ENCODE assay signal across 8 mouse cellular contexts in the genomic region with DNA sequence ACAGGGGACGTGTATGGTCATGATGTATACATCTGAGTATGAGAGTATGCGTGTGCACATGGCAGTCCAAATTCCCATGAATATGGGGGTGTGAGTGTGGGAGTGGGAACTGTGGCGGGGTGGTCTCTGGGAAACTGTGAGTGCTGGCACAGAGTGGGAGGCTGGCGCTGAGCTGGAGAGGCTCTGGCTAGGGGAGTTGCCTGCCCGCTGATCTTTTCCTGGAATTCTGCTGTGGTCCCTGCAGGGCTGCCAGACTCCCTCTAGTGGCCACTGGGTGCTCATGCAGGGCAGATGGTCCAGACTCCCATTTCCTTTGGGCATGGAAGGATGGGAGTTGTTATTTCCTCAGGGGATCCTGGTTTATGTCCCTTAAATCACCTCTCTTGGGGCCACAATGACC.
DNase-seq lines count a peak whose midpoint lies in the region; ATAC-seq and TF ChIP-seq lines count a peak whose summit lies in the region.

No protein-coding gene starts in this region.

- no peak overlapping the region for H3K4me2 ChIP-seq in limb, embryonic 14.5 days (replicated peaks; ENCODE audit: low read depth, low read length, severe bottlenecking)
- no peak overlapping the region for H3K4me2 ChIP-seq in neural tube, embryonic 11.5 days (ENCODE audit: low read depth)

- H3K27me3 ChIP-seq in thymus, adult 2 months (ENCODE audit: control insufficient read depth, insufficient read depth, low read length), result no peaks in the 10 kb centered on the region
- H3K27me3 ChIP-seq in limb, embryonic 14.5 days (ENCODE audit: control insufficient read depth, insufficient read depth, low read length), result no peaks in the 10 kb centered on the region
- no peaks in the 10 kb centered on the region for H3K27me3 ChIP-seq in neural tube, embryonic 11.5 days (ENCODE audit: control insufficient read depth, insufficient read depth, low read length)

- H3K27ac ChIP-seq in thymus, adult 2 months (ENCODE audit: control insufficient read depth, insufficient read depth, low read length), result no peak overlapping the region
- no peak overlapping the region for H3K27ac ChIP-seq in limb, embryonic 14.5 days (replicated peaks; ENCODE audit: low read depth, low read length)
- H3K27ac ChIP-seq in neural tube, embryonic 11.5 days (ENCODE audit: low read depth, low read length), result no peak overlapping the region

- TF ChIP-seq CTCF in thymus, adult 2 months (IDR thresholded peaks at IDR 0.05; ENCODE audit: borderline replicate concordance, control insufficient read depth, extremely low read depth, insufficient read depth, low read length, poor library complexity), result peak; percentile 81; the same call in 1 of the 2 replicates

- DNase-seq in thymus, adult 2 months, result peak; percentile 19
- DNase-seq in thymus, adult 18-20 months, result no peak
- peak; percentile 48 to 74 for DNase-seq in cerebellum, postnatal 4 days (ENCODE audit: low spot score in 2 of 2)
- DNase-seq in gastrocnemius, postnatal 10 days, result peak; percentile 56
- DNase-seq in kidney, adult 8-10 months, result peak; percentile 10 to 36
- DNase-seq in limb, embryonic 14.5 days (ENCODE audit: low spot score), result peak; percentile 80
- peak; percentile 73 for DNase-seq in neural tube, embryonic 11.5 days (ENCODE audit: low spot score)
- peak; percentile 26 for DNase-seq in testis, postnatal 14 days (ENCODE audit: low spot score)

- no peak overlapping the region for H3K4me3 ChIP-seq in thymus, adult 2 months (ENCODE audit: control insufficient read depth, insufficient read depth, low read length)
- no peak overlapping the region for H3K4me3 ChIP-seq in limb, embryonic 14.5 days (replicated peaks; ENCODE audit: low read length)
- H3K4me3 ChIP-seq in neural tube, embryonic 11.5 days (ENCODE audit: low read depth, low read length), result no peak overlapping the region

- H3K4me1 ChIP-seq in thymus, adult 2 months (replicated peaks; ENCODE audit: control insufficient read depth, insufficient read depth, low read length), result no peaks in the 10 kb centered on the region
- H3K4me1 ChIP-seq in limb, embryonic 14.5 days (ENCODE audit: control insufficient read depth, insufficient read depth, low read length), result peaks cover 2% of the 10 kb centered on the region; the same call in 1 of the 2 replicates
- H3K4me1 ChIP-seq in neural tube, embryonic 11.5 days (ENCODE audit: control insufficient read depth, insufficient read depth, low read length), result no peaks in the 10 kb centered on the region

- TF ChIP-seq POLR2A in thymus, adult 2 months (IDR thresholded peaks at IDR 0.05; ENCODE audit: control insufficient read depth, extremely low read depth, insufficient read depth, low read length, poor library complexity), result no peak
- no peak for TF ChIP-seq POLR2A in limb, embryonic 14.5 days (IDR thresholded peaks at IDR 0.05; ENCODE audit: borderline replicate concordance, extremely low read depth, insufficient read depth, insufficient read length)

- no peaks in the 10 kb centered on the region for H3K9me3 ChIP-seq in limb, embryonic 14.5 days (ENCODE audit: control insufficient read depth, low read length)
- H3K9me3 ChIP-seq in neural tube, embryonic 11.5 days (ENCODE audit: control insufficient read depth, low read length), result no peaks in the 10 kb centered on the region

- no peak overlapping the region for H3K9ac ChIP-seq in limb, embryonic 14.5 days (ENCODE audit: low read depth, low read length, severe bottlenecking)
- no peak overlapping the region for H3K9ac ChIP-seq in neural tube, embryonic 11.5 days (ENCODE audit: low read length)

- H3K36me3 ChIP-seq in thymus, adult 2 months (ENCODE audit: control insufficient read depth, insufficient read depth, low read length), result no peaks in the 10 kb centered on the region
- H3K36me3 ChIP-seq in limb, embryonic 14.5 days (ENCODE audit: control insufficient read depth, insufficient read depth, low read length), result no peaks in the 10 kb centered on the region
- H3K36me3 ChIP-seq in neural tube, embryonic 11.5 days (ENCODE audit: control insufficient read depth, insufficient read depth, low read length), result no peaks in the 10 kb centered on the region

- peak; percentile 74 for ATAC-seq in limb, embryonic 14.5 days (ENCODE audit: low FRiP score, low read depth)
- ATAC-seq in neural tube, embryonic 11.5 days (ENCODE audit: insufficient read depth, low FRiP score, low TSS enrichment), result peak; percentile 70

- whole genome bisulfite sequencing in thymus, adult 2 months, result 38% methylated on average over 5 of the region's 5 CpGs
- WGBS in limb, embryonic 14.5 days, result 41% methylated on average over 5 of the region's 5 CpGs
- 37% methylated on average over 5 of the region's 5 CpGs for WGBS in neural tube, embryonic 11.5 days

Comparison
In these comparisons a context has a peak if more than half of its experiments do, and no peak if none do; other contexts are left out.
1. DNase-seq: peak in thymus, adult 2 months (single experiment), cerebellum, postnatal 4 days (2 of 2), gastrocnemius, postnatal 10 days (single experiment), kidney, adult 8-10 months (2 of 2), limb, embryonic 14.5 days (single experiment), neural tube, embryonic 11.5 days (single experiment) and testis, postnatal 14 days (single experiment); none in thymus, adult 18-20 months (0 of 2).